Mouse (Mus musculus) liver, adult (tissue): ENCODE data around the gene Prdx3.
A peak's percentile ranks its signal among the peaks of the same experiment; 100 is the strongest.

ENCODE experiments used
- GATA4 ChIP-seq: IDR thresholded peaks from 2 replicates; pipeline ENCODE4 v1.6.1; 2014; ENCODE audit warnings: mild to moderate bottlenecking, low read length; ENCODE audit not compliant: insufficient replicate concordance

The Prdx3 gene

GRCm38 (mm10) chr19:60874064-60874694, at the start of gene Prdx3:
TSS of gene Prdx3 (minus strand) at chr19:60874556.
- TF ChIP-seq GATA4: peak; percentile 55; the same call in 1 of the 2 replicates

GRCm38 (mm10) chr19:60916869-60917570, 42.7 kb upstream of the Prdx3 start:
- TF ChIP-seq GATA4: no peak

GRCm38 (mm10) chr19:60915862-60916261, 41.5 kb upstream of the Prdx3 start:
- no peak for TF ChIP-seq GATA4

GRCm38 (mm10) chr19:60915236-60915635, 40.9 kb upstream of the Prdx3 start:
- TF ChIP-seq GATA4: peak; percentile 36; the same call in 1 of the 2 replicates

GRCm38 (mm10) chr19:60911653-60912052, 37.3 kb upstream of the Prdx3 start:
- no peak for TF ChIP-seq GATA4

GRCm38 (mm10) chr19:60910304-60910703, 35.9 kb upstream of the Prdx3 start:
- no peak for TF ChIP-seq GATA4

- TF ChIP-seq GATA4: no peak
These were observed 31.1 kb upstream of the Prdx3 start for GRCm38 (mm10) chr19:60905477-60905876.

- no peak for TF ChIP-seq GATA4
These were observed 29.6 kb upstream of the Prdx3 start for GRCm38 (mm10) chr19:60903971-60904370.

GRCm38 (mm10) chr19:60903139-60903538, 28.8 kb upstream of the Prdx3 start:
- no peak for TF ChIP-seq GATA4

- TF ChIP-seq GATA4: no peak
These were observed 21.0 kb upstream of the Prdx3 start for GRCm38 (mm10) chr19:60895251-60895880.

- TF ChIP-seq GATA4: no peak
These were observed 17.7 kb upstream of the Prdx3 start for GRCm38 (mm10) chr19:60891934-60892547.

GRCm38 (mm10) chr19:60891123-60891470, 16.7 kb upstream of the Prdx3 start:
- no peak for TF ChIP-seq GATA4

- no peak for TF ChIP-seq GATA4
These were observed 16.2 kb upstream of the Prdx3 start for GRCm38 (mm10) chr19:60890391-60891122.

GRCm38 (mm10) chr19:60889714-60890315, 15.5 kb upstream of the Prdx3 start, which contains the start of gene Grk5:
TSS of gene Grk5 (plus strand) at chr19:60889749.
- TF ChIP-seq GATA4: no peak; the same call in 1 of the 2 replicates
